Mouse (Mus musculus) heart, embryonic 14.5 days (tissue): ENCODE data around the gene Zbtb2. TPM values are rescaled to one million over a fixed set of nuclear protein-coding genes. Genes with fewer than 3 reads are reported as not detected.

Experiments used
- ATAC-seq: fragments of 200-750 bp; cut with Nextera tagmentation; 2 replicates; pipeline ENCODE4 v1.8.0; 2017; ENCODE audit warnings: low read depth, moderate TSS enrichment; ENCODE audit not compliant: insufficient number of reproducible peaks, insufficient read depth, low FRiP score
- H3K27ac ChIP-seq, 2 experiments: fragments of 200-500 bp in 1 of 2; fragments of 300-500 bp in 1 of 2; sonication (generic) in 1 of 2; replicated peaks in 1 of 2; 2 replicates each; pipeline ENCODE4 v1.5.1; 2012 to 2014; ENCODE audit warnings: low read depth in 2 of 2, low read length in 2 of 2, control low read depth in 1 of 2, mild to moderate bottlenecking in 1 of 2, mixed read lengths in 1 of 2; ENCODE audit not compliant: control insufficient read depth in 1 of 2, insufficient read depth in 1 of 2
- H3K27me3 ChIP-seq: fragments of 300-500 bp; sonication (generic); 2 replicates; pipeline ENCODE4 v1.6.1; 2014; ENCODE audit warnings: mild to moderate bottlenecking, low read length, control low read depth; ENCODE audit not compliant: control insufficient read depth, insufficient read depth
- H3K36me3 ChIP-seq: fragments of 300-500 bp; sonication (generic); 2 replicates; pipeline ENCODE4 v1.6.1; 2014; ENCODE audit warnings: mild to moderate bottlenecking, control low read depth, low read length, mixed read lengths; ENCODE audit not compliant: control insufficient read depth, insufficient read depth
- H3K4me1 ChIP-seq, 2 experiments: fragments of 200-500 bp in 1 of 2; fragments of 300-500 bp in 1 of 2; sonication (generic) in 1 of 2; 2 replicates each; pipeline ENCODE4 v1.6.1; 2012 to 2014; ENCODE audit warnings: low read length in 2 of 2, control low read depth in 1 of 2, mixed read lengths in 1 of 2; ENCODE audit not compliant: control insufficient read depth in 2 of 2, insufficient read depth in 2 of 2
- H3K4me2 ChIP-seq: fragments of 300-500 bp; sonication (generic); 2 replicates; pipeline ENCODE4 v1.6.1; 2014; ENCODE audit warnings: mild to moderate bottlenecking, low read length
- H3K4me3 ChIP-seq, 2 experiments: fragments of 200-500 bp in 1 of 2; fragments of 300-500 bp in 1 of 2; sonication (generic) in 1 of 2; 2 replicates each; pipeline ENCODE4 v1.5.1; 2012 to 2014; ENCODE audit warnings: low read length in 2 of 2, mild to moderate bottlenecking in 2 of 2, control low read depth in 1 of 2, low read depth in 1 of 2, moderate library complexity in 1 of 2; ENCODE audit not compliant: control insufficient read depth in 1 of 2, insufficient read depth in 1 of 2
- H3K9ac ChIP-seq: fragments of 300-500 bp; sonication (generic); 2 replicates; pipeline ENCODE4 v1.6.1; 2014; ENCODE audit warnings: mild to moderate bottlenecking, low read length
- H3K9me3 ChIP-seq: fragments of 300-500 bp; sonication (generic); 2 replicates; pipeline ENCODE4 v1.6.1; 2016; ENCODE audit warnings: low read length, control low read depth; ENCODE audit not compliant: control insufficient read depth
- WGBS: fragments of 180-500 bp; shearing (Covaris S2); extraction: QIAGEN DNeasy Blood & Tissue Kit; methylation state at CpG from one replicate; pipeline ENCODE4 v1.1.7; 2014; 5-methylcytosine and 5-hydroxymethylcytosine counted together
- polyA plus RNA-seq: library from polyadenylated mRNA; unstranded; fragments of >200 nt; fragmentation: Nextera tagmentation; extraction: Ambion mirVana; gene quantifications from 2 replicates; pipeline ENCODE4 v1.2.1, GENCODE M21; 2014

Gene Zbtb2
- polyA plus RNA-seq, 1 experiment from 2014 or later, result 9.3 TPM

GRCm38 (mm10) chr10:4391851-4392250, 3.9 kb upstream of the Zbtb2 start:
- Histone ChIP-seq H3K9me3 (no peaks in the 10 kb centered on the region), H3K4me3 (no peak overlapping the region), H3K27me3 (no peaks in the 10 kb centered on the region), H3K9ac (no peak overlapping the region), H3K36me3 (peaks cover 43% of the 10 kb centered on the region), H3K27ac (no peak overlapping the region), H3K4me1 (peaks cover 6 to 33% of the 10 kb centered on the region in 2 experiments), H3K4me2 (peak overlapping the region; percentile 95; the same call in 1 of the 2 replicates)
- WGBS, result 38% methylated on average over 6 of the region's 6 CpGs
- ATAC-seq, result no peak

GRCm38 (mm10) chr10:4391076-4391475, 3.2 kb upstream of the Zbtb2 start:
- H3K4me1 ChIP-seq, result peaks cover 6 to 33% of the 10 kb centered on the region in 2 experiments
- H3K27ac ChIP-seq, result peak overlapping the region in 1 of 2 experiments; percentile 14; a peak in 1 of 4 replicates
- no peak overlapping the region for H3K9ac ChIP-seq
- H3K4me3 ChIP-seq, result no peak overlapping the region
- H3K27me3 ChIP-seq, result no peaks in the 10 kb centered on the region
- peak overlapping the region; percentile 95; the same call in 1 of the 2 replicates for H3K4me2 ChIP-seq
- peaks cover 36% of the 10 kb centered on the region for H3K36me3 ChIP-seq
- no peak for ATAC-seq
- 54% methylated on average over 5 of the region's 5 CpGs for WGBS
- no peaks in the 10 kb centered on the region for H3K9me3 ChIP-seq

- Histone ChIP-seq H3K9me3 (no peaks in the 10 kb centered on the region), H3K27ac (no peak overlapping the region), H3K27me3 (no peaks in the 10 kb centered on the region), H3K4me2 (peak overlapping the region; percentile 95; the same call in 1 of the 2 replicates), H3K9ac (no peak overlapping the region), H3K4me3 (no peak overlapping the region), H3K36me3 (peaks cover 31% of the 10 kb centered on the region), H3K4me1 (peaks cover 6 to 36% of the 10 kb centered on the region in 2 experiments)
- ATAC-seq, result no peak
- 49% methylated on average over 2 of the region's 2 CpGs for WGBS
Observed at GRCm38 (mm10) chr10:4390550-4390949, 2.6 kb upstream of the Zbtb2 start.

GRCm38 (mm10) chr10:4389461-4390112, 1.7 kb upstream of the Zbtb2 start:
- Histone ChIP-seq H3K9ac (peak overlapping the region; percentile 99), H3K9me3 (no peaks in the 10 kb centered on the region), H3K36me3 (peaks cover 24% of the 10 kb centered on the region), H3K4me2 (peak overlapping the region; percentile 95), H3K27ac (no peak overlapping the region), H3K4me1 (peaks cover 6 to 44% of the 10 kb centered on the region in 2 experiments), H3K27me3 (no peaks in the 10 kb centered on the region), H3K4me3 (peak overlapping the region; percentile 98 to 99; a peak in 3 of 4 replicates)
- 40% methylated on average over 5 of the region's 5 CpGs for WGBS
- no peak for ATAC-seq

GRCm38 (mm10) chr10:4389036-4389435, 1.1 kb upstream of the Zbtb2 start:
- Histone ChIP-seq H3K27me3 (no peaks in the 10 kb centered on the region), H3K27ac (peak overlapping the region in 1 of 2 experiments; percentile 100; a peak in 2 of 4 replicates), H3K4me1 (peaks cover 6 to 44% of the 10 kb centered on the region in 2 experiments), H3K9ac (peak overlapping the region; percentile 99), H3K9me3 (no peaks in the 10 kb centered on the region), H3K36me3 (peaks cover 18% of the 10 kb centered on the region), H3K4me3 (peak overlapping the region; percentile 98 to 99), H3K4me2 (peak overlapping the region; percentile 95)
- ATAC-seq, result no peak
- WGBS, result 5% methylated on average over 10 of the region's 10 CpGs

- Histone ChIP-seq H3K4me3 (peak overlapping the region; percentile 98 to 99), H3K9me3 (no peaks in the 10 kb centered on the region), H3K4me1 (peaks cover 6 to 51% of the 10 kb centered on the region in 2 experiments), H3K4me2 (peak overlapping the region; percentile 95), H3K27me3 (no peaks in the 10 kb centered on the region), H3K9ac (peak overlapping the region; percentile 99), H3K36me3 (peaks cover 12% of the 10 kb centered on the region; the same call in 1 of the 2 replicates), H3K27ac (peak overlapping the region; percentile 71 to 100)
- no peak for ATAC-seq
- WGBS, result under 1% methylated on average over 19 of the region's 19 CpGs
Observed at GRCm38 (mm10) chr10:4388384-4388745, 457 bp upstream of the Zbtb2 start.

- ATAC-seq, result peak; percentile 91
- Histone ChIP-seq H3K4me3 (peak overlapping the region; percentile 98 to 99), H3K4me1 (peaks cover 9 to 56% of the 10 kb centered on the region in 2 experiments), H3K27me3 (no peaks in the 10 kb centered on the region), H3K36me3 (no peaks in the 10 kb centered on the region), H3K9ac (peak overlapping the region; percentile 99), H3K9me3 (no peaks in the 10 kb centered on the region), H3K4me2 (peak overlapping the region; percentile 95), H3K27ac (peak overlapping the region; percentile 88 to 100)
- WGBS, result under 1% methylated on average over 74 of the region's 133 CpGs
Observed at GRCm38 (mm10) chr10:4386609-4387591, 1.0 kb downstream of the Zbtb2 start.
